Mouse (Mus musculus): Measurements from ENCODE around the gene Pdcd5. TPM values are rescaled to one million over a fixed set of nuclear protein-coding genes. Genes with fewer than 3 reads are reported as not detected.

Pdcd5 gene
- polyA plus RNA-seq, 1 experiment, result 95.7 TPM

GRCm38 (mm10) chr7:35686756-35687155 is 39.4 kb upstream of the Pdcd5 start:
- H3K36me3 ChIP-seq (ENCODE audit: control insufficient read depth, insufficient read depth, low read length, poor library complexity, severe bottlenecking), result no peaks in the 10 kb centered on the region; the same call in 1 of the 2 replicates
- H3K27me3 ChIP-seq (ENCODE audit: control insufficient read depth, insufficient read depth, low read length, poor library complexity, severe bottlenecking), result no peaks in the 10 kb centered on the region
- no peak overlapping the region for H3K4me3 ChIP-seq (ENCODE audit: low read depth, low read length)
- no peak overlapping the region for H3K9ac ChIP-seq (ENCODE audit: low read depth, poor library complexity, severe bottlenecking)
- no peak overlapping the region for H3K27ac ChIP-seq (ENCODE audit: insufficient read depth, low read length)
- H3K4me1 ChIP-seq (ENCODE audit: control insufficient read depth, insufficient read depth, low read length), result no peaks in the 10 kb centered on the region
- no peaks in the 10 kb centered on the region for H3K9me3 ChIP-seq (replicated peaks; ENCODE audit: control insufficient read depth, insufficient read depth, low read length, poor library complexity, severe bottlenecking)
- no peak for TF ChIP-seq EP300 (IDR thresholded peaks at IDR 0.05; ENCODE audit: insufficient read depth, low read depth, low read length)
- peak; percentile 97 for TF ChIP-seq CTCF (IDR thresholded peaks at IDR 0.05; ENCODE audit: low read depth, low read length)

GRCm38 (mm10) chr7:35686216-35686615 is 38.9 kb upstream of the Pdcd5 start:
- no peaks in the 10 kb centered on the region for H3K27me3 ChIP-seq (ENCODE audit: control insufficient read depth, insufficient read depth, low read length, poor library complexity, severe bottlenecking)
- H3K9me3 ChIP-seq (replicated peaks; ENCODE audit: control insufficient read depth, insufficient read depth, low read length, poor library complexity, severe bottlenecking), result no peaks in the 10 kb centered on the region
- H3K27ac ChIP-seq (ENCODE audit: insufficient read depth, low read length), result no peak overlapping the region
- H3K4me3 ChIP-seq (ENCODE audit: low read depth, low read length), result no peak overlapping the region
- H3K36me3 ChIP-seq (ENCODE audit: control insufficient read depth, insufficient read depth, low read length, poor library complexity, severe bottlenecking), result no peaks in the 10 kb centered on the region; the same call in 1 of the 2 replicates
- H3K4me1 ChIP-seq (ENCODE audit: control insufficient read depth, insufficient read depth, low read length), result no peaks in the 10 kb centered on the region
- H3K9ac ChIP-seq (ENCODE audit: low read depth, poor library complexity, severe bottlenecking), result 0 out of 2 replicates have a peak overlapping the region, but pooled peaks have one; percentile 25
- TF ChIP-seq CTCF (IDR thresholded peaks at IDR 0.05; ENCODE audit: low read depth, low read length), result no peak
- no peak for TF ChIP-seq EP300 (IDR thresholded peaks at IDR 0.05; ENCODE audit: insufficient read depth, low read depth, low read length)
- no peak for TF ChIP-seq POLR2A (IDR thresholded peaks at IDR 0.05; ENCODE audit: insufficient read depth, low read length)

- Histone ChIP-seq H3K36me3 (ENCODE audit: control insufficient read depth, insufficient read depth, low read length, poor library complexity, severe bottlenecking) (no peaks in the 10 kb centered on the region), H3K27ac (ENCODE audit: insufficient read depth, low read length) (no peak overlapping the region), H3K27me3 (ENCODE audit: control insufficient read depth, insufficient read depth, low read length, poor library complexity, severe bottlenecking) (no peaks in the 10 kb centered on the region), H3K4me3 (ENCODE audit: low read depth, low read length) (no peak overlapping the region), H3K9me3 (replicated peaks; ENCODE audit: control insufficient read depth, insufficient read depth, low read length, poor library complexity, severe bottlenecking) (no peaks in the 10 kb centered on the region), H3K9ac (ENCODE audit: low read depth, poor library complexity, severe bottlenecking) (no peak overlapping the region), H3K4me1 (ENCODE audit: control insufficient read depth, insufficient read depth, low read length) (no peaks in the 10 kb centered on the region)
- no peak for TF ChIP-seq POLR2A (IDR thresholded peaks at IDR 0.05; ENCODE audit: insufficient read depth, low read length)
- TF ChIP-seq CTCF (IDR thresholded peaks at IDR 0.05; ENCODE audit: low read depth, low read length), result no peak
Observed at GRCm38 (mm10) chr7:35683409-35684122, 36.2 kb upstream of the Pdcd5 start.

- Histone ChIP-seq H3K9me3 (replicated peaks; ENCODE audit: control insufficient read depth, insufficient read depth, low read length, poor library complexity, severe bottlenecking) (peaks cover 2% of the 10 kb centered on the region; the same call in 1 of the 2 replicates), H3K27me3 (ENCODE audit: control insufficient read depth, insufficient read depth, low read length, poor library complexity, severe bottlenecking) (no peaks in the 10 kb centered on the region)
- no peak for TF ChIP-seq EP300 (IDR thresholded peaks at IDR 0.05; ENCODE audit: insufficient read depth, low read depth, low read length)
- TF ChIP-seq CTCF (IDR thresholded peaks at IDR 0.05; ENCODE audit: low read depth, low read length), result peak; percentile 89
- no peak for TF ChIP-seq POLR2A (IDR thresholded peaks at IDR 0.05; ENCODE audit: insufficient read depth, low read length)
Observed at GRCm38 (mm10) chr7:35681559-35681958, 34.2 kb upstream of the Pdcd5 start.

GRCm38 (mm10) chr7:35678976-35679375 is 31.7 kb upstream of the Pdcd5 start:
- no peaks in the 10 kb centered on the region for H3K36me3 ChIP-seq (ENCODE audit: control insufficient read depth, insufficient read depth, low read length, poor library complexity, severe bottlenecking)
- TF ChIP-seq CTCF (IDR thresholded peaks at IDR 0.05; ENCODE audit: low read depth, low read length) (no peak), POLR2A (IDR thresholded peaks at IDR 0.05; ENCODE audit: insufficient read depth, low read length) (no peak), EP300 (IDR thresholded peaks at IDR 0.05; ENCODE audit: insufficient read depth, low read depth, low read length) (no peak)

More at GRCm38 (mm10) chr7:35681559-35681958, 34.2 kb upstream of the Pdcd5 start:
- Histone ChIP-seq H3K27ac (ENCODE audit: insufficient read depth, low read length) (no peak overlapping the region), H3K9ac (ENCODE audit: low read depth, poor library complexity, severe bottlenecking) (no peak overlapping the region), H3K4me3 (ENCODE audit: low read depth, low read length) (no peak overlapping the region), H3K36me3 (ENCODE audit: control insufficient read depth, insufficient read depth, low read length, poor library complexity, severe bottlenecking) (no peaks in the 10 kb centered on the region), H3K4me1 (ENCODE audit: control insufficient read depth, insufficient read depth, low read length) (no peaks in the 10 kb centered on the region)

More at GRCm38 (mm10) chr7:35678976-35679375, 31.7 kb upstream of the Pdcd5 start:
- Histone ChIP-seq H3K27me3 (ENCODE audit: control insufficient read depth, insufficient read depth, low read length, poor library complexity, severe bottlenecking) (no peaks in the 10 kb centered on the region), H3K4me1 (ENCODE audit: control insufficient read depth, insufficient read depth, low read length) (no peaks in the 10 kb centered on the region), H3K9me3 (replicated peaks; ENCODE audit: control insufficient read depth, insufficient read depth, low read length, poor library complexity, severe bottlenecking) (peaks cover 2% of the 10 kb centered on the region; the same call in 1 of the 2 replicates), H3K9ac (ENCODE audit: low read depth, poor library complexity, severe bottlenecking) (no peak overlapping the region), H3K27ac (ENCODE audit: insufficient read depth, low read length) (no peak overlapping the region), H3K4me3 (ENCODE audit: low read depth, low read length) (no peak overlapping the region)

Data from ES-Bruce4 (cell line).